Mouse (Mus musculus) right cerebral cortex, postnatal 14 days (tissue): ENCODE data around the gene Vmn1r142.
"Not testable (repeated sequence)": the region's sequence is repeated elsewhere in the genome, so short reads cannot be mapped to it uniquely, and the experiment has no call there.

ENCODE experiments used
- DNase-seq: peaks from one replicate; pipeline ENCODE4 v3.0.0; 2022

Vmn1r142 gene

GRCm38 (mm10) chr7:22163935-22164334, at the start of gene Vmn1r142:
Gene Vmn1r142 (minus strand): TSS chr7:22164035.
- DNase-seq, result not testable (repeated sequence)

GRCm38 (mm10) chr7:22201164-22201563, 37.3 kb upstream of the Vmn1r142 start, which contains the start of gene Gm8653:
Gene Gm8653 (minus strand): TSS chr7:22201264.
- DNase-seq, result not testable (repeated sequence)

DNA sequence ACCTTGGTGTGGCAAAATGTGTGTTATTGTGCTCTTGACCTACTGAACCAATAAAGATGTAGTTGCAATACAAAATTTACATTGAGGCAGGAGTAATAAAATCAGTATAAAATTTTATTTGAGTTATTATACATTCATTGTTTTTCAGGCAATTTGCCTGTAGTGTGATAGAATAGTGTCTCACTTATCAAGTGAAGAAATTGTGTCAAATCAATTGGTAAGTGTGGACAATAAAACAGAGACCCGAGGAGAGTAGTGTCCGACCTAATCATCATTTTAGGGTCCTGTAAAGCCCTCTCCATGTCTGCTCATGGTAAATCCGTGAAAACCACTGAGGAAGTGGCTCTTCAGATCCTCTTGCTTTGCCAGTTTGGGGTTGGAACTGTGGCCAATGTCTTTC, 25.2 kb upstream of the Vmn1r142 start, which contains the start of gene Vmn1r143:
TSS of gene Vmn1r143 (plus strand) at position 301 of the 400 bp plus-strand sequence.
- DNase-seq, result not testable (repeated sequence)

DNA sequence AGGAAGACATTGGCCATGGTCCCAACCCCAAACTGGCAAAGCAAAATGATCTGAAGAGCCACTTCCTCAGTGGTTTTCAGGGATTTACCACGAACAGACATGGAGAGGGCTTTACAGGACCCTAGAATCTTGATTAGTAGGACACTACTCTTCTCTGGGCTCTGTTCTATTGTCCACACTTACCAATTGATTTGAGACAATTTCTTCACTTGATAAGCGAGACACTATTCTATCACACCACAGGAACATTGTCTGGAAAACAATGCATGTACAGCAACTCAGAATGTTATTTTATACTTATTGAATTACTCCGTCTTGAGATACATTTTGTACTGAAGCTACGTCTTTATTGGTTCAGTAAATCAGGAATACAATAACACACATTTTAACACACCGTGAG, 29.2 kb downstream of the Vmn1r142 start, which contains the start of gene Gm10666:
TSS of gene Gm10666 (minus strand) at position 101 of the 400 bp plus-strand sequence.
- not testable (repeated sequence) for DNase-seq

GRCm38 (mm10) chr7:22118145-22118544, 45.7 kb downstream of the Vmn1r142 start, which contains the start of gene Gm16451:
Gene Gm16451 (minus strand): TSS chr7:22118245.
- DNase-seq, result not testable (repeated sequence)
